Comparison of ENCODE assay signal across 14 mouse cellular contexts in the genomic region with DNA sequence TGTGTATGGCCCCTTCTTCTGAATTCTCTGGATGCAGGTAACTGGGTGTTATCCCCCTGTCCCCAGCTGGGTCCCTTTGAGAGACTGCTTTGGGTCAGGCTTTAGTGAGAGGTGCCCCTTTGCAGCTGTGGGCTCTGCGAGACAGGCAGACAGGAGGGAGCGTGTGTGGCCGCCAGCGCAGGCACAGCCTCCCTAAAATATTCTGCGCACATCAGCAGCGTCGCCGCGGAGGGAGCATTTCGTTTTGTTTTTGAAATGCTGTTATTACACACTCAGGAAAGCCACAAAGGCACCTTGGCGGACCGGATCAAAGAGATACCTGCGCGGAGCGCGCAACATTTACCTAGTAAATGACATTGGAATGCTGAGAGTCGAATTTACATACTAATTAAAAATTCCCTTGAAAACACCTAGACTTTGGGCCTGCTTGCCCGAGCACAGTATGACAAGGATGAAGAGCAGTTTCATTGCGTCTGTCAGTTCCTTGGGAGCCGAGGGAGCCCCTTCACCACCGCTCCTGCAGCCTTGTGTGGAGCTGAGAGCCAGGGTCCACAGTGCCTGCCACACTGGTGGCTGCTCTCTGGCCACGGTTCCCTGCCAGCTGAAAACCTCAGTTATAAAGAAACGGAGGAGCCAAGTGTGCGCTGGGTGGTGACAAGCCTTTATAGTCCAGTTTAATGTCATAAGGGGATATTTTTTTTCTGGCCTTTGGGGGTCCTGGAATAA.
DNase-seq lines count a peak whose midpoint lies in the region; ATAC-seq and TF ChIP-seq lines count a peak whose summit lies in the region.
"Had no signal": no experiment of that assay in that cellular context is flagged by ENCODE, and none has a peak within 500 bp of the region (broad histone marks: within the 10 kb centered on the region; RNA-seq: fewer than 3 reads in every experiment).

No protein-coding gene starts in this region.

- no peak for DNase-seq in intestine, embryonic 14.5 days (ENCODE audit: low spot score)
- DNase-seq in ZHBTc4 (ENCODE audit: low read depth, low spot score), result peak; percentile 43
- DNase-seq in forebrain, embryonic 14.5 days (ENCODE audit: low spot score), result peak; percentile 41
- no peak for DNase-seq in midbrain, embryonic 10.5 days (ENCODE audit: low spot score)
- no peak for DNase-seq in layer of hippocampus, adult 8-10 months (ENCODE audit: low spot score in 2 of 2)
- no peak for DNase-seq in embryo, embryonic 10.5 days (ENCODE audit: low spot score)
- DNase-seq: adrenal gland, adult 2 months; cerebellum, postnatal 10 days; gastrocnemius, postnatal 14 days; lung, postnatal 14 days had no signal

- no peak overlapping the region for H3K27ac ChIP-seq in intestine, embryonic 14.5 days (ENCODE audit: low read depth)
- H3K27ac ChIP-seq in intestine, postnatal 0 days (ENCODE audit: low read depth, low read length), result no peak overlapping the region
- no peak overlapping the region for H3K27ac ChIP-seq in forebrain, embryonic 14.5 days (ENCODE audit: low read depth, low read length)
- no peak overlapping the region; the same call in 1 of the 2 replicates for H3K27ac ChIP-seq in midbrain, embryonic 10.5 days (replicated peaks)
- H3K27ac ChIP-seq: stomach, embryonic 15.5 days had no signal

- no peaks in the 10 kb centered on the region for H3K36me3 ChIP-seq in intestine, embryonic 14.5 days (ENCODE audit: control insufficient read depth, insufficient read depth, low read length)
- no peaks in the 10 kb centered on the region for H3K36me3 ChIP-seq in intestine, postnatal 0 days (ENCODE audit: control insufficient read depth, insufficient read depth)
- no peaks in the 10 kb centered on the region for H3K36me3 ChIP-seq in forebrain, embryonic 14.5 days (ENCODE audit: control insufficient read depth, insufficient read depth, low read length)
- no peaks in the 10 kb centered on the region for H3K36me3 ChIP-seq in midbrain, embryonic 10.5 days
- H3K36me3 ChIP-seq: stomach, embryonic 15.5 days had no signal

- ATAC-seq in intestine, embryonic 14.5 days (replicated peaks; ENCODE audit: low FRiP score, low TSS enrichment, low read depth), result no peak
- no peak for ATAC-seq in intestine, postnatal 0 days
- ATAC-seq in forebrain, embryonic 14.5 days, result peak; percentile 58; the same call in 1 of the 2 replicates
- no peak for ATAC-seq in CD4-positive, CD25-positive, alpha-beta regulatory T cell, adult 4 months

- 19% methylated on average over 24 of the region's 24 CpGs for WGBS in intestine, embryonic 14.5 days
- WGBS in intestine, postnatal 0 days, result 20% methylated on average over 24 of the region's 24 CpGs
- 11% methylated on average over 24 of the region's 24 CpGs for WGBS in forebrain, embryonic 14.5 days
- 22% methylated on average over 24 of the region's 24 CpGs for WGBS in midbrain, embryonic 10.5 days

- peaks cover 19% of the 10 kb centered on the region for H3K27me3 ChIP-seq in intestine, embryonic 14.5 days (replicated peaks; ENCODE audit: control insufficient read depth, insufficient read depth, low read length)
- peaks cover 5% of the 10 kb centered on the region; the same call in 1 of the 2 replicates for H3K27me3 ChIP-seq in intestine, postnatal 0 days (replicated peaks; ENCODE audit: control insufficient read depth, insufficient read depth, low read length)
- no peaks in the 10 kb centered on the region for H3K27me3 ChIP-seq in forebrain, embryonic 14.5 days (replicated peaks; ENCODE audit: control insufficient read depth, insufficient read depth, low read length)
- peaks cover 28% of the 10 kb centered on the region for H3K27me3 ChIP-seq in midbrain, embryonic 10.5 days (ENCODE audit: low read depth, poor library complexity, severe bottlenecking)
- H3K27me3 ChIP-seq: CH12.LX; stomach, embryonic 15.5 days had no signal

- no peak overlapping the region for H3K4me3 ChIP-seq in intestine, embryonic 14.5 days (ENCODE audit: low read depth, low read length)
- H3K4me3 ChIP-seq in intestine, postnatal 0 days (ENCODE audit: low read depth, low read length), result no peak overlapping the region
- H3K4me3 ChIP-seq in forebrain, embryonic 14.5 days (ENCODE audit: low read depth, low read length), result no peak overlapping the region
- H3K4me3 ChIP-seq in midbrain, embryonic 10.5 days, result peak overlapping the region; percentile 34
- H3K4me3 ChIP-seq: stomach, embryonic 15.5 days had no signal

- no peak overlapping the region for H3K9ac ChIP-seq in intestine, embryonic 14.5 days (ENCODE audit: low read length)
- H3K9ac ChIP-seq in intestine, postnatal 0 days (ENCODE audit: low read depth, low read length), result no peak overlapping the region
- H3K9ac ChIP-seq in forebrain, embryonic 14.5 days (ENCODE audit: low read length), result peak overlapping the region; percentile 47; the same call in 1 of the 2 replicates
- H3K9ac ChIP-seq: stomach, embryonic 15.5 days had no signal

- TF ChIP-seq CTCF in intestine, postnatal 0 days (IDR thresholded peaks at IDR 0.05; ENCODE audit: low read depth), result no peak

- H3K9me3 ChIP-seq in intestine, embryonic 14.5 days (ENCODE audit: control insufficient read depth, low read length), result no peaks in the 10 kb centered on the region
- H3K9me3 ChIP-seq in intestine, postnatal 0 days (ENCODE audit: control insufficient read depth), result no peaks in the 10 kb centered on the region
- H3K9me3 ChIP-seq in forebrain, embryonic 14.5 days (replicated peaks; ENCODE audit: control insufficient read depth, low read length), result no peaks in the 10 kb centered on the region
- no peaks in the 10 kb centered on the region for H3K9me3 ChIP-seq in midbrain, embryonic 10.5 days (replicated peaks)
- H3K9me3 ChIP-seq: stomach, embryonic 15.5 days had no signal

- H3K4me1 ChIP-seq in intestine, embryonic 14.5 days (replicated peaks; ENCODE audit: control insufficient read depth, insufficient read depth, low read length), result 0 out of 2 replicates have a peak, but pooled peaks cover 2% of the 10 kb centered on the region
- H3K4me1 ChIP-seq in intestine, postnatal 0 days (replicated peaks; ENCODE audit: control insufficient read depth, insufficient read depth, low read length), result no peaks in the 10 kb centered on the region
- H3K4me1 ChIP-seq in forebrain, embryonic 14.5 days (ENCODE audit: control insufficient read depth, insufficient read depth, low read length), result peaks cover 8% of the 10 kb centered on the region; the same call in 1 of the 2 replicates
- peaks cover 12% of the 10 kb centered on the region for H3K4me1 ChIP-seq in midbrain, embryonic 10.5 days

- peak overlapping the region; percentile 7; the same call in 1 of the 2 replicates for H3K4me2 ChIP-seq in intestine, embryonic 14.5 days (ENCODE audit: low read length)
- H3K4me2 ChIP-seq in intestine, postnatal 0 days (replicated peaks; ENCODE audit: low read depth), result no peak overlapping the region
- H3K4me2 ChIP-seq in forebrain, embryonic 14.5 days (ENCODE audit: low read length), result peak overlapping the region; percentile 50
- H3K4me2 ChIP-seq: stomach, embryonic 15.5 days had no signal

Comparison
In these comparisons a context has a peak if more than half of its experiments do, and no peak if none do; other contexts are left out.
1. DNase-seq: peak in ZHBTc4 (single experiment) and forebrain, embryonic 14.5 days (single experiment); none in intestine, embryonic 14.5 days (single experiment), midbrain, embryonic 10.5 days (single experiment), layer of hippocampus, adult 8-10 months (0 of 2) and embryo, embryonic 10.5 days (single experiment).